Mouse (Mus musculus) left cerebral cortex, adult 18-20 months (tissue): ENCODE data around the gene Desi1. TPM values are rescaled to one million over a fixed set of nuclear protein-coding genes. Genes with fewer than 3 reads are reported as not detected.

Source experiments
- DNase-seq, 2 experiments: peaks; one replicate each; pipeline ENCODE4 v3.0.0; 2021 to 2022; ENCODE audit warnings: low spot score in 2 of 2, mixed read lengths in 1 of 2
- long read RNA-seq, 2 experiments: library from polyadenylated mRNA; stranded (forward); transcript quantifications; one replicate each; pipeline ENCODE4 v2.0.0; 2021
- total RNA-seq, 2 experiments: library from RNA; stranded (reverse); gene quantifications; 2 replicates each; pipeline ENCODE4 v1.2.3; 2021

Desi1 gene
- total RNA-seq = 10 to 100 TPM; 83.4 to 85.2 TPM
- long read RNA-seq, experiment 1, transcript Desi1-205 (5 exons, 2,854 nt) = minor isoform, 7 of 162 reads
- long read RNA-seq, experiment 1, transcript Desi1-206 (6 exons, 2,934 nt) = major isoform, 89 of 162 reads
- long read RNA-seq, experiment 1, partial matches to known transcripts = 4 of 162 reads
- long read RNA-seq, experiment 1, other reads (novel, unspliced or antisense) = 62 of 162 reads
- long read RNA-seq, experiment 2, transcript Desi1-206 (6 exons, 2,934 nt) = major isoform, 70 of 130 reads
- long read RNA-seq, experiment 2, partial matches to known transcripts = 1 of 130 reads
- long read RNA-seq, experiment 2, other reads (novel, unspliced or antisense) = 57 of 130 reads

DNA sequence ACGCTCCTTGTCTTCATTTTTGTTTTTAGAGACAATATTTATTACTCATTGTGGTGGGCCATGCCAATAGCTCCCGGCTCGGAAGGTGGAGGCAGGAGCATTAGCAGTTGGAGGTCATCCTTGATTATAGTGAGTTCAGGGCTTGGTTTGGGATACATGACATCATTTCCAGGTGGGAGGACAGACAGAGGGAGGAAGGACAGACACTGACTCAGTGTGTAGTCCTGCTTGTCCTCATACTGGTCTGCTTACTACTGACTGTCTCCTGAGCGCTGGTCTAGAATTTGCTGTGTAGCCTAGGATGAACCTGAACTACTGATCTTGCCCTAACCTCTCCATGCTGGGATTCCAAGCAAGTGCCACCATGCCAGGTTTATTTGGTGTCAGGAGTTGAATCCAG is at the start of gene Desi1:
Desi1 (minus strand) TSS at position 101 of the 400 bp plus-strand sequence.
- DNase-seq = no peak

- peak; percentile 73 to 85 for DNase-seq
These were observed 47.5 kb upstream of the Desi1 start for GRCm38 (mm10) chr15:82081161-82081560.

DNA sequence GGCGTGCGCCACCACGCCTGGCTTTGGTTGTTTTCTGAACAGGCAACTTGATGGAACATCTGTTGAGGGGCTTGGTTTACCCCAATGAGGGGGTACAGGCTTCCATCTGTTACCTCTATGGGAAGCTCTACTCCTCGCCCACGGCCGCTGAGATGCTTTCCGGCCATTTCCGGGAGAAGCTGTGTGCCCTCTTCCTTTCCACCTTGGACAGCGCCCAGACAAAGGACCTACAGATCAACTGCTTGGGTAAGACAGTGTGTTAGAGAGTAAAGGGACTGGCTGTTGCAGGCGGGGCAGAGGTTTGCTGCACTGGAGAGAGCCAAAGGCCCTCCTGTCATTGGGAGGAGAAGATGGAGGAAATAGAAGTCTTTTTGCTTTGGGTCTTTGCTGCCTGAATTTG is 46.2 kb upstream of the Desi1 start:
- DNase-seq = no peak

- no peak for DNase-seq
These were observed 39.8 kb upstream of the Desi1 start for GRCm38 (mm10) chr15:82073490-82073889.

GRCm38 (mm10) chr15:82071816-82072469 is 38.3 kb upstream of the Desi1 start:
- DNase-seq = peak in 1 of 2 experiments; percentile 34

GRCm38 (mm10) chr15:82069898-82070297 is 36.2 kb upstream of the Desi1 start, which contains the start of gene Mei1:
TSS of gene Mei1 (plus strand) at chr15:82069996.
- DNase-seq = no peak

DNA sequence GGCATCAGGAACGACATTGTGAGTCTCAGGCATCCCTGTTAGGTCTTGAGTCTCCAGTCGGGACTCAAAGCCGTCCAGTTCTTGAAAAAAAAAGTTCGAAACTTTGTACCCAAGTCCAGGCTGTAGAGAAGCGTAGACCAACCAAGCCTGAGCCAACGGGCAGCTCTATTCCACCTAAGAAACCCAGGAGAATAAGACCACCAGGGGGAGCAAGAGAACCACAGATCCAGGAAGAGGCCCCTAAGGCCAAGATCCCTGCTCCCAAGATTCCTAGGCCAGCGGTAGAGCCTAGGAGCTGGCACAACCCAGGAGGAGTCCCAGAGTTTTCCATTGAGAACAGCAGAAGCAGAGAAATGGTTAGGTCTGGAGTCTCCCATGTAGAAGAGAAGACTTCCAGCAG is 31.8 kb upstream of the Desi1 start:
- DNase-seq = peak; percentile 78 to 91

DNA sequence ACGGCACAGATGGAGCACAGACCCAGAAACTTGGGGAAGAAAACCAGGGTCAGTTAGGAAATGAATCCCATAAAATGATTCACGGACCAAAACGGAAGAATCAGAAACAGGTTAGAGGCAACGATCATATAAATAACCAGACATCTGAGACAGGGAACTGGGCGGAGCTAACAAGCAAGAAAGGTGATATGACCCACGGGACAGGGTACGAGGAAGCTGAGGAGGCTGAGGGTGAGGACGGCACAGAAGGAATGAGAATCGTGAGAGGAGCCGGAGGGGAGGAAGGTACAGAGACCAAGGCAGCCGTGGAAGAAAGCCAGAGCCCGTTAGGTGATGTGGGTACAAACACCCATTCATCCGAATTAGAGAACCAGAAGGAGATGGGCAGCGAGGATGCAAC is 30.2 kb upstream of the Desi1 start:
- no peak for DNase-seq

DNA sequence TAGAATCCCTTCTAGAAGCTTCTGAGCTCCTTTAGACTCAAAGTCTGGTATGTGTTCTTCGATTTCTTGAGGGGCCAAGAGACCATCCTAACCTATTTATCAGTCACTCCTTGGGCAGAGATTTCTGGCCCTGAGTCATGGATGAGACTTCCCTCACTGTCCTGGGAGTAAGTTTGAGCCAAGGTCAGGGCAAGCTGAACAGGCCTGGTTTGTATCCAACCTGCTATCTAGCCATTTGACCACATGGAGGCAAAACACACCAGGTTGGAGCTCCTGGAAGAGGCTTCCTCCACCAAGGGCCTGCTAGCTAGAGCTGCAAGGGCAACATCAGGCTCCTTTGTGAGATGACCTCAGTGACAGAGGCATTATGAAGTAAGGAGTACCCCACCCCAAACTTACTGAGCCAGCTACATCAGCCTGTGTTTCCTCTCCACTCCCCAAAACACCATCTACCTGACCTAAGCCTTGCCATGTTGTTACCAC is 25.1 kb upstream of the Desi1 start, which contains the start of gene 4930407I10Rik:
4930407I10Rik (plus strand) TSS at position 433 of the 483 bp plus-strand sequence.
- DNase-seq = no peak

- DNase-seq = no peak
These were observed 18.9 kb upstream of the Desi1 start for GRCm38 (mm10) chr15:82052544-82052943.

GRCm38 (mm10) chr15:82047080-82047883 is 13.6 kb upstream of the Desi1 start, which contains the start of gene Snu13:
TSS of gene Snu13 (minus strand) at chr15:82047598.
- peak; percentile 93 to 95 for DNase-seq

DNA sequence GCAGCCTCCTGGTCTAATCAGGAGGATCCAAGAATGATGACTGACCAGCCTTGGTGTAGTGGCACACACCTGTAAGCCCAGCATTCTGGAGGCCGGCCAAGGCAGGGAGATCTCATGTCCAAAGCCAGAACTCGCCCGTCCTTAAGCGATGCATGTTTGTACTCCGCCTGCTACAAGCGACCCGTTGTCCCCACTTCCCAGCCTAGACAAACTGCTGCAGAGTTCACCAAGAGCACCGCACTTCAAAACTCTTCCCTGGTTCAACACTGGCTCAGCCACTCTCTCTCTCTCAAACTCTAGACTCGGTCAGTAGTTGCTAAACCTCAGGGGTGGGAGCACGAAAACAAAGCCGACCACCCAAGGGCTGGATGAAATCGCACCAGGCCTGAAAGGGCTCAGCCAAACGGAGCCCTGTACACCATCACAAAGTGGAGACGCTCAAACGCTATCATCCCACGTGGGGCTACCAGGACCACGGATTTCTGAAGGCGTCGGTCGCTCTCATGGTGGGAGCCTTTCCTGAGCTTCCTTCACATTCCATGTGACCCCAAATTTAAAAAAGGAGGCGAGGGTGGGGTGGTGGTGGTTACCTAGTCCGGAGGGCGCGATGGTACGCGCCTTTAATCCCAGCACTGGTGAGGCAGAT is 12.7 kb upstream of the Desi1 start:
- no peak for DNase-seq

DNA sequence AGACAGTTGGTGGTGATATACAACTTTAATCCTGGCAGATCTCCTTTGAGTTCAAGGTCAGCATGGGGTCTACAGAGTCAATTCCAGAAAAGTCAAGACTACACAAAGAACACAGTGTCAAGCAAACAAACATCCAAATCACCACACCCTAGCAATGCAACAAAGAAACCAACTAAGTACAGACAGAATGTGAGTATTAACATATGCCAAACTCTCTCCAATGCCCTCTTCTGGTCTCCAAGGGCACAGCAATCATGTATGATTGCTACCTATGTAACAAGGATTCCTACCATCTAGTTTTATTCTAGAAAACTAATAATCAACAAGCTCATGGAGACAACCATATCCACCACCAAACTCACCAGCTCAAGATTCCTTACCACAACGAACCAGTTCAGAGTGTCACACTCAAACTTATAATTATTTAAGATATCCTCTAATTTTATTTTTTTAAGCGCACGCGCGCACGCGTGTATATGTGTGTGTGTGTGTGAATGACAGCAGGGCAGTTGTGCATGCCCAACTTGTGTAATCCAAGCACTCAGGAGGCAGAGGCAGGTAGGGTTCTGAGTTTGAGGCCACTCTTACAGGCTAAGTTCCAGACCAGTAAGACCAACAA is 10.6 kb upstream of the Desi1 start:
- no peak for DNase-seq

- peak; percentile 25 to 35 for DNase-seq
These were observed 7.0 kb upstream of the Desi1 start for GRCm38 (mm10) chr15:82040650-82041049.

- peak; percentile 19 to 32 for DNase-seq
These were observed 2.4 kb upstream of the Desi1 start for GRCm38 (mm10) chr15:82035904-82036689.

- no peak for DNase-seq
These were observed 1.3 kb downstream of the Desi1 start for GRCm38 (mm10) chr15:82032386-82032785.

DNA sequence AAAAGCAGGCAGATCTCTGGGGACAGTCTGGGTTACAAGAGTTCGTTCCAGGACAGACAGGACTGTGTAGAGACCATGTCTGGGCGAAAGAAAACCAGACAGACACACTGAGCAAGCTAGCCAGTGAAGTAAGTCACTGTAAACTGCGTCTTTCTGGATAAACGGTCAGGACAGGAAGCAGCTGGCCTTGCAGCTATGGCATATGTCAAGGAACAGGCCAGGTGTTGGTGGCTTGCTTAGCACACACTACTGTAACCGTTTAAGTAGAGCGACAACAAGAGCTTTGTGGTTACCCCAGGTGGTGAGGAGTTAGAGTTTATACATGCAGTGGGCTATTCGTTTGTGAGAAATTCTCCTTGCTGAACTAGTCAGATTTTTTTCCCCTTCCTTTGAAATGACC is 5.9 kb downstream of the Desi1 start:
- DNase-seq = no peak

DNA sequence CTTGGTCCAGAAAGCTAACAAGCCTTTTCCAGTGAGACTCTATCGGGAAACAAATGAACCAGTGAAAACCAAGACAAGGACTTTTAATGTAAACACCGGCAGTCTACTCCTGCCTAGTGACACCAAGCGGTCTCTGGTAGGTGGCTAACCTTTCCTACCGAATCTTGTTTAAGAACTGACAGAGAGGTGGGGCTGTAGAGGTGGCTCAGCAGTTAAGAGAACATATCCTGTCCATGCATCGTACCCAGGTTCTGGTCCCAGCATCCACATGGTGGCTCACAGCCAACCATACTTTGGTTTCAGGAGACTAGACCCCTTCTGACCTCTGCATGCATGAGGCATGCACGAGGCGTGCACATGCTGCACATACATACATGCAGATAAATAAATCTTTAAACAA is 6.4 kb downstream of the Desi1 start:
- no peak for DNase-seq

DNA sequence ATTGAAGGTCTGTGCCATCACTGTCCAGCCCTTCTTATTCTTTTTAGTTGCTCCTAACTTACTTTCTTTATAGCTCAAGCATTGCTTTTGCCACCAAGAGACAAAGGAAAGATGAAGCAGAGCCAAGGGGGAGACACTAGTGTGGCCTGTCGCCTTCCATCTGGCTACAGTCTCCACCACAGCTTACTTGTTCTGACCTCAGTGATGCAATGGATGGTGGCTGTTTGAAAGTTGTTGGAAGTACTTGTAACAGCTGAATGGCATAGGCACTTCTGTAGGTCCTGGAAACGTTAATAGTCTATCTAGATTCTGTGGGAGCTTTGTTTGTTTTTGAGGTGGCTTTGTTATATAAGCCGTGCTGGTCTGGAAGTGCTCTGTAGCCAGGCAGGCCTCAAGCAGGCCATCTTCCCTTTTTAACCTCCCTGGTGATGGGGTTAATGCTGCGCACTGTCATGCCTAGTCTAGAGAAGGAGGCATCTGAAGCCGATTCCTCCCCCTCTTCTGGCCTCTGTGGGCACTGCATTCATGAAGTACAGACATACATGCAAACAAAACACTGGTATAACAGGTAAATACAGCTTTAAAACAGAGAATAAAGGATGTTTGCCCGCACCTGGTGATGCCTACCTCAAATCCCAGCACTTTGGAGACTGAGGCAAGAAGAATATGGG is 9.6 kb downstream of the Desi1 start:
- no peak for DNase-seq
